Mouse (Mus musculus) 3T3-L1 (cell line): ENCODE data around the gene Stk26.

ENCODE experiments used
- DNase-seq: peaks from one replicate; pipeline ENCODE4 v3.0.0-alpha.2; 2015; ENCODE audit warnings: low read depth, low spot score

Stk26 gene

DNA sequence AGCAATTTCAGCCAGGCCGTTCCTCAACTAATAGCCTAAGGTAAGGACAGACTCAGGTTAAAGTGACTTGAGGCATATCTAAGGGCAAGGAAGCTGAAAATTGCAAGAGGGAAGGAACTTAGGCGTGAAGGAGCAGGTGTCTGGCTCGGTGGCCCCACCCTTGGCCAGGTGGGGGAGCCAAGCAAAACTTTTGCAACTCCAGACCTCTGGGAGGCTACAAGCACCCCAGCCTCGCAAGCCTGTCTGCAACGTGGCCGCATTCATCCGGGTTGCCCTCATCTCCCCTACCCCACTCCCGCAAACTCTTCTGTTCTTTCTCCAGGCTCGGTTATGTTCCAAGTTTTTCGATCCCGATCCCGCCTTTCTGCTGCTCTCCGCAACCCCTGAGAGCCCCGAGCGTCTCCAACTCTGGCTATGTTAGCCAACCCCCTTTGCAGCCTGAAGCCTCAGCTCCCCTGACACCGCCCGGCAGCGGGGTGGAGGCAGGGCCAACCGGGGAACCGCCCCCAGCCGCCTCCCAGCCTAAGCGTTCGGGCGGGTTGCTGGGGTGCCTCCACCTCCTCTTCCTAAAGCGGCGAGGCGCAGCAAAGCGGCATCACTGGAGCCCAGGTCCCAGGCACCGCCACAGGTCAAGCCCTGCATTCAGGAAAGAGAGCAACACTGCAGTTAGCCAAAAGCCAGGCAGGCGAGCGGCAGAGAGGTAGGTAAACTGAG, at the start of gene Stk26:
Gene Stk26 (plus strand): TSS at position 201 of the 714 bp plus-strand sequence.
- no peak for DNase-seq

DNA sequence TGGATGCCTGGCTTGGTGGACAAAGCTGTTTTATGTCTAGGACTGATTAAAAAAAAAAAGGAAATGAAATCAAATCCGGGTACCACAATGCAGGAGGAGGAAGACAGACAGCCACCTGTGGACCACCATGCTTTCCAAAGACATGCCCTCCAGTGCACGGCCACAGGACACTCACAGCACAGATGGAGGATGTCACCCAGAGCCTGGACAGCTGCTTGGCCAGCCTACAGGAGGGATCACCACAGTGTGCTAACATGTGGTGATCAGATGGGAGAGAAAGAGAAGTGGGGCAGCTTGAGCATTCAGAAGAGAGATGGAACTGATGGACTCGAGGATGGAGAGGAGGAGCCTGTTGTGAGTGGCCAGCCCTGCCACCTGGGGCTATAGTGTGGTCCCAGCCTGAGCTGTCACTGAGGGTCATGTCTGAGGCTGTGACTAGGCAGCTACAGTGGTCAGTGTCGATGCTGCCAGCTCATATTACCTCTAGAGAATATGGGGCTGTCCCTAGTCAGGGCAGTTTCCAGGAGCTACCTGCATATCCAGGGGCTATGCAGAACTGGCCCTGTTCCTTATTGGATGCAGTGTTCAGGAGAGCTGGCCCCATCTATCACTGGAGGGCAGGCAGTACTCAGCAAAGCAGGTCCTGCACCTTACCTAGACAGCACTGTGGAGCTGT, 47.7 kb upstream of the Stk26 start:
- no peak for DNase-seq

DNA sequence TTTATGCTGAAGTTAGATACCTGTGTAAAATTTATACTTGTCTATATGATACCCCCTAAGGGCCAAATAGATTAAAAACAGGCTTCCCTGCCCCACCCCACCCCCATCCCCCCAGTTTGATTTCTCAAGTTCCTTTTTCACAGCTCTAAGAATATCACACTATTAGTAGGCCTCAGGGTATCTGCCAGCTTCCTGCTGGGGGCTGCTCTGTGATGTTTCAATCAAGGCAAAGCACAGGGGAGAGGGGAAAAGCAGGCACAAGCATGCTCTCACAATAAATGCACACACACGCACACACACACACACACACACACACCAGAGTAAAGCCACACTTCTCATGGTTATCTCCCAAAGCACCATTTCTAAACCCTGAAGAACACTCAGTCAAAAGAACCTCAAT, 43.0 kb upstream of the Stk26 start:
- DNase-seq = no peak

DNA sequence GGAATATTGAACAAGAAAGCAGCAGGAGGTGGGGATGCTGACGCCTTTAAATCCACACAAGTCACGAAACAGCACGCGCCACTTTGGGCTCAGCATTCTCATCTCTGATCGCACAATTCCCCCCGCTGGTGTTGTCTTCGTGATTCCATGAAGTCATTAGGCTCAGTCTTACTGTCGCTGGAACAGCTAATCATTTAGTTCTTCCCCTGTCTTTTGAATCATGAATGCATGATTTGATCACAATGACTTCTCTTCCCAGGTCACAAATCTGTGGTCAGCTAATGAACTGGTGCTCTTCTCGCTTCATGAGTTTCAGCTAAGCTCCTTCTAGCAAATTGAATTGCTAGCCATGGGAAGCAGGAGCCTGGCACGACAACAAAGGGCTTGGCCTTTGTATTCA, 42.3 kb upstream of the Stk26 start:
- DNase-seq = no peak

DNA sequence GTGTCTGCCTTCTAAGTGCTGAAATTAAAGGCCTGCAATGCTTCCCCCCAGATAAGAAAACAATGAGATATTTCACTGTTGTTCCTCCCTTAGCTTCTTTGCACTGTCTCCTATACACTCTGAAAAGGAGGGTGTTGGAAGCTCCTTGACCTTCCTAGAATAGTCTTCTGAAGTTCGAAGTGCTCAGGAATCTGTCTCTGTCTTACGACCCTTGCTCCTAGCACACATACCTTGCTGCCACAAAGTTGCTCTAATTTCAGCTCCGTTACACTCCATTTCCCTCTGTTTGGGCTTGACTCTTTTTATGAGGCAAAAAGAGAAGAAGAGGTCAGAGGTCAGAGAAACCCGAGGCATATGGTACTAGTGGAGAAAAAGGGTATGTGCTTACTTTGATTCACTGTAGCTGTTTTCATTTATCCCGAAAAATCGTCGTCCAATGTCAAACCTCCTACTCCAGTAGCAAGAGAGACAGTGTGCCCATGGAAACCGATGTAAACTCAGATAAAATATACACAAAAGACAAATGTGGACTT, 41.1 kb upstream of the Stk26 start:
- no peak for DNase-seq

DNA sequence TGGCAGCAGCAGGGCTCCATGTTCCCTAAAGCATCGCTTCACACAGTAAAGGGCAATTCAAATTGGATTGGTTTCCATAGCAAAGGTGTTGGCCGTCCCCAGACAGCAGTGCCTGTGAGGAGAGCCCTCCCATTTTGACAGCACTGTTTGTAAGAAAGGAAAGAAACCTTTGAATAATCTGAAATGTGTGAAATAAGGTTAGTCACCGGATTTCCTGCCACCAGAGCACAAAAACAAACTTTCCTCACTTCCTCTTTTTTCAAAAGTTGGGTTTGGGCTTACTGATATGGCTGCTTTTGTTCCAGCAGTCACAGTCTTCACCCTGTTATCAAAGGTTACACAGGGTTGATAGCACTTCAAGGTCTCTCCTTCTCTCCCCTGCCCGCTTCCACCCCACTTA, 35.2 kb upstream of the Stk26 start:
- DNase-seq = no peak

DNA sequence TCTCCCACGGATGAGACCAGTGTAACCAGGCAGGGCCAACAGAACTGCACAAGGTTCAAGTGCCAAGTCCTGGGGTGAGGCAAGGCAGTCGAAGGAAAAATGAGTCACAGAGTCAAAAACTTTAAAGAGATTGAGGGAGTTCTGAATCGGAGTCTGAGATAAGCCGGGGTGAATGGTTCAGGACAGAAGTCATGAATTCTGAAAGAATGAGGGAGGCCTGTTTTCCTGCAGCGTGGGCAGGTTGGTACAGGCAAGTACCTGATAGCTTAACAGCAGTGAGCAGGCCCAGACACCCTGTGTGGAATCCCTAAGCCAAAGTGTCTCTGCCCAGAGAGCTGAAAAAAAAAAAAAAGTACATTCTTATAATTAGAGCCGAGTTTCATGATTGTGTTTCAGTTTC, 17.0 kb upstream of the Stk26 start:
- no peak for DNase-seq

DNA sequence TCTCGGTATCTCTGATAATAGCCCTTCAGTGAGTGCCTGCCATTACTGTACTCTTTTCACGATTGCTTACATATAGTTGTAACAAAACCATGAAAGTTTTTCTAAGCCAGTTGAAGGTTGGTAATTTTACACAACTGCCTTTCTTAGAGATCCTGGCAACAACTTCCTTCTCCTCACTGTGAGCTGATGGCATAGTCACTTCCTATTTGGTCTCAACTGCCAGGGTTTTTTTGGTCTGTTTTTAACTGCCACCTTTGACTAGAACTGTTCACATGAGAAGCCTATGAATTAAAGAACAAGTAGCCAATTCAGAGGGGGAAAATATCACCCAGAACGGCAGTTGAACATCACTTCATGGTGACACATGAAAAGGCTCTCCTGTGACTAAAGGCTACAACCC, 5.3 kb upstream of the Stk26 start:
- no peak for DNase-seq

DNA sequence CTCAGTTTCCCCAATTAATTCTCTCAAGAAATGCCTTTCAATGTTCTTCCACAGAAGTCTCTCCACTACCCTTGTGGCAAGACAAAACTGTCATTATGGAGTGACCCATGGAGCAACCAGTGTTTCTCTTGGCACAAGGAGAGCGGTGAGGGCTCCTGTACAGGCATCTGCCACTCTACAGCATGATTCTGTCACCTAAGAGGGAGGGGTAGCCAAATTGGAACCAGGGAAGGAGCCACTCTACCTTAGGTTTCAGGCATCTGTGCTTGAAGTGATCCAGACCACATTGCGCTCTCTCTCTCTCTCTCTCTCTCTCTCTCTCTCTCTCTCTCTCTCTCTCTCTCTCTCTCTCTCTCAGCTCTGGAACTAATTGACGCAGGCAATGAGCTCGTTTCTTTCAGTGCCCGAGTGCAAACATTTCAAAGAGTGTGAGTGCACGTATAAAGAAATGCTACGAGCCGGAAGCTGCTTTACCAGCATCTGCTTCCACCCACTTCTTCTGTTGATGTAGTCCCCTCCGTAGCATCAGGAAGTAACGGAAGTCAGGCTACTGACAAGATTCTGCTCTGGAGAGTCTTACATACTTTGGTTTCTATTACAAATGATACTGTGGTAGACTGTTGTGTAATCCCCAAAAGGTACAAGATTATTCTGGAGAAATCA, 4.7 kb upstream of the Stk26 start:
- no peak for DNase-seq

DNA sequence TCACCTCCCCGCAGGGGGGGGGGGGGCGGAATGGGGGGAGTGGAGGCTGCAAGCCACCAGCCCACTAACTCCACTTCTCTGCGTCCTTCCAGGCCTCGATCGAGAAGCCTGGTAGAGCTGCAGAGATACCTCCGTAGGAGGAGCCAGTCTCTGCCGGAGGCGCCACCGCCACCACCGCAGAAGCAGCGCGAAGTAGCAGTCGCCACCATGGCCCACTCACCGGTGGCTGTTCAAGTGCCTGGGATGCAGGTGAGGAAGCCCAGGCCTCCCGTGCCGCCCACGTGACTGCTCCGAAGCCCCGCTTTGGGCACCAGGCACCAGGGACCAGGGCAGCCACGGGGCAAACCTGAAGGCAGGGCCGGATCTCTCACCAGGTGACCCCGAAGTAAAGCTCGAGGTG, 740 bp downstream of the Stk26 start:
- no peak for DNase-seq

DNA sequence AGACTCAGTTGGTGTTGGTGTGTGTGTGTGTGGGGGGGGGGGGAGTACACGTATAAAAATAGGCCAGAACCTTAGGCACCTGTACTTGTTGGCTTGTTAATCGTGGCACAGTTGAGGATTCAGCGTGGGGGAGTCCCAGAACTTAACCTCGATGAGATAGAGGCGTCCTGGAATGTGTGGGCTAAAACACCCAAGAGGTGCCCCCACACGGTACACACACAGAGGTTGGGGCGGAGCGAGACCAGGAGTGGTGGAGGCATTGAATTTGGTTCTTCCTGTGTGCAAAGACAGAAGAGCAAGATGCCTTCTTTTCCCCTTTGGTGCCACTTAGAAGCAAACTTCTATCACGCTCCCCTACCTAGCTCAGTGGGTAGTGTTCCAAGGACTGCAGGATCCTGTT, 1.2 kb downstream of the Stk26 start:
- DNase-seq = no peak

DNA sequence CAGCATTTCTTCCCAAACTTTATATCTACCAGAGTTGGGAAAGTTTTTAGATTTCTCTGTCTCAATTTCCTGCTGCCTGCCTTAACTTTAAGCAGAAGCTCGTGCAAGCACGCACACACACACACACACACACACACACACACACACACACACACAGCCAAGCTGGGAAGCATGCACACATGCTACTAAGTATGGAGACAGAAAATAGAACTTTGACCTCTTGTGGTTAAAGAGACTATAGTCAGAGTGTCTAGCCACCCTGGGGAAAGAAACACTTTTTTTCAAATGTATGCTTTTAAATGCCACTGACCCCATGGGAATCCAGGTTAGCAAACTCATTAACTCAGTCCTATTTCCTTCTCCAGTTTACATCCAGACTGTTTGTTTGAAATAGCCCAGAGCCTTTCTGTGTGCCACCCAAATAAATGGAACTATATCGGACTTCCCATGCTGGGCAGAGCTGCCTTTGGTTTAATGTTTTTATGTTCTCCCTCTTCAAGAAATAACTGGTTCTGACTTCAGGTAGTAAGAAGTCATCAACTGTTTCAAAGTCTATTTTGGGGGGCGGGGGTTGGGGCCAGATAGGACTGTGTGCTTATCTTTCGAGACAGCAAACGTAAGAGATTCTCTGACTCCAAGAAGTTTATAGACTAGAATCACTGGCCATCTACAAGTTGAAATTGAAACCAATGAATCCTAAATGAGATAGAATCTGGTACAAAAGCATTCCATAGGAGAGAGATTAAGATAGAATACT, 9.8 kb downstream of the Stk26 start:
- DNase-seq = peak; percentile 1

DNA sequence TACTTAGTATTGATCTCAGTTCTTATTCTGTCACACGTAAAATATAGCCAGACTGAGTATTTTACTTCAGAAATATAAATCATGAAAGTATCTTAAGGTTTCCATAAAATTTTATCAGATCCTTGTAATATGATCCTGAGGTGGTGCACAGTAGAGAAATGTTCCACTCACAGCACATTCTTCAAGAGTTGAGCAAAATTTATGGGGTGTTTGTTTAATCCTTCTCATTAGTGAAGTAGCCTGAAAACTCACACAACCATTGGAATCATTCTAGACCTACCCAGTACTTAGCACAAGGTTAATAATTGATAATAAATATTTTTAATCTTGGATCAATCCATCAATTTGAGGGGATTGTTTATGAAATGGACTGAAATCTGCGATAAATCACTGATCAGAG, 22.9 kb downstream of the Stk26 start:
- DNase-seq = no peak

DNA sequence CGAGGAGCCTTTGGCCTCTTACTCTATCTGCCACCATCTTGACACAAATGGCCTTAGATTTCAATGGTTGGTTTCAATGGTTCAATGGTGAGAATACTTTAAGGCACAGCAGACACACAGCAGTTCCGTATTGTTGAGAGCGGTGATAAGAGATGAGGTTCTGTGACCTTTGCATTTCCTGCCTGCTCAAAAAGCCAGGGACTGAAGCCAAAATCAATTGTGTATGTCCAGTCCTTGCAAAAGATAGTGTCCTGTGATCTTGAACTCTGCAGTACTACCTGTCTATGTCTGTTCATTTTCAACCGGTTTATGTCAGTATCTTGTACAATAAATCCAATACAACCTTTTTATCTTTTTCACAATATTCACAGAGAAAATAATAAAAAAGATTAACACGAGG, 23.9 kb downstream of the Stk26 start:
- DNase-seq = no peak

DNA sequence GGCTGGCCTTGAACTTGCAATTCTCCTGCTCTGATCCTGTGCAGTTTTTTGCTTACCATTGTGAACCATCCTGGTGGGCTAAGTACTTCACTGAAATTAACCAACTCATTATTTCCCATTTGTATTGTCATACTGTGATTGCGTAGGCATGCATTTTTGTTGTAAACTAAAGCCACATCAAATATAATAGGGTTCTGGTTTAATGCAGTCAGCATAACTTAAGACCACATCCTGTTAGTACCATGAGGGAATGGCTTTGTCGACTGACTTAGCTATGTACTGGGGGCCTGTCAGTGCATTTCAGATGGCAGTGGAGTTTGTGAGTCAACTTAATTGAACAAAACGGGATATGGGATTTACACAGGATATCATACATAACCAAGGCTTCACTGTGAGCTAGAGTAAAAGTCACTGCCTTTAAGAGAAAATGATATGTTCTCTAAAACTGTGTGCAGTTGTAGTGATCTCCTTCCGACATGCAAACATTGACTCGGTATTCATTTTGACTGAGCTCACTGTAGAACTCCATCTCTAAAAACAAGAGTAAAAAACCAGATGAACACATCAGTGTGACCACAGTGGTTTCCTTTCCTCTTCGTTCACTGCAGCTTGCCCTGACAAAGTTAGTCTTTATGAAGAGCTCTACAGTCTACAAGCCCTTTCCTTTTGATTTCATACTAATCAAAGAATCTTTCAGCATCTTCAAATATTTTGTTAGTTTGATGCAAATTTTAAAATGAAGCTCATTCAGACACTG, 33.6 kb downstream of the Stk26 start:
- DNase-seq = no peak

DNA sequence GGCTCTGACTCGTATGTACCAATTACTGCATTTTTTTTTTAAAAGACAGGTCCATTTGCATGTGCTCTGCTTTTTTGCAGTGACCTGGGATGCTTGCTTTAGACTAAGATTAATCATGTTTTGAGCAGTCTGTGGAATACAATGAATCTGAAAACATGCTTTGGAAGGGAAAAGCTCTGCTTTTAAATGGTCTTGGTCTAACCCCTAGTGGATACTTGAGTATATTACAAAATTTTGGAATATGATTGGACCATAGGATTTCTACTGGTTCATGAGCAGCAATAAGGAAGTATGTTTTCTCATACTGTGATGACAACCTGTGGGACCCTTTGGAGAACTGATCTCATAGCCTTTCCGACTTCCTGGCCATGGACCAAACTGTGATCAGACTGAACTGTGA, 47.2 kb downstream of the Stk26 start:
- peak; percentile 29 for DNase-seq

DNA sequence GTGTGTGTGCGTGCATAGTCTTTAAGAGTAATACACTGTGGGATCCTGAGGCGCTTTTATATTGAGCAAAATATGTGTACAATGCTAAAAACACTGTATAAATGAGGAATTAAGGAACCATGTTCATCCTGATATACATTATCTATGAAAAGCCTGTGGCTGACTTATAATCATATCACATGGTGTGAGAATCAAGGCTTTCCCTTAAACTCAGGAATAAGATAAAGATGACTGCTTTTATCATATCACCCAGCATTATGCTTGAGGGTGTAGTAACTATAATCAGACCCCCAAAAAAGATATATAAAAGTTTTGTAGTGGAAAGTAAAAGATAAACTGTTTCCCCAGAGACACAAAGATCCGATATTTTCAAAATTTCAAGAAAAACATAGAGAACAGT, 62.6 kb downstream of the Stk26 start:
- no peak for DNase-seq

DNA sequence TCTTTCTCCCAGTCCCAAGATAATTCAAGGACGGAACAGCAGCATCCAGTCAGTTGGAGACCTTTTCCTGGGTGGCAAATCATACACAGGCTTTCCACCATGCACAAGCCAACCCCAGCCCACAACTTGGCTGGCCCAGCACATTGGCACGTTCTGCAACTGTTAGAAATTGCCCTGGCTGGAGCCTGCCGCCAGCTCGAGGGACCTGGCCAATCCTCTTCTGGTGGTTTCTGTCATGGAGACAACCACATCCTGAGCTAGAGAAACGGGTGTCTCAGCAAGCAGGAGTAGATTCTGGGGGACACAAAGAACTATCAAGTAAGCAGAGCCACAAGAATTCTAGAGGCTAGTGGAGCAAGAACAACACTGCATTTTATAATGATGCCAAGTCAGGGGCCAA, 69.1 kb downstream of the Stk26 start:
- no peak for DNase-seq

DNA sequence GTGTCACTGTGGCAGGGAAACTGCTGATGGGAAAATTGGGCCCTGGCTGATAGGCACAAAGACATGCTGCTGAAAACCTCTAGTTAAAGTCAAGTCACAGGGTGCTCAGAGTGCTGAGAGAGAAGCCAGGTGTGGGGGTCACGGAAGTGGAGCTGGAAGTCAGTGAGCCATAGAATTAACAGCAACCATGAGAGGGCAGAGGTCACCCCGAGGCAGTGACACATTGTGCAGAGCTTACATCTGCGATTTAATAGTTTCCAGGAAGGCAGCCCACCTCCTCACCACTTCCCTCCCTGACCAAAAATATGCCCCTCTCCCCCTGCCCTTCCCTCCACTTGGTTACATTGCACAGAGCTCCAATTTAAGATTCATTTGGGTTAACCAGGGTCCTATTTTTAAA, 76.5 kb downstream of the Stk26 start:
- DNase-seq = no peak

DNA sequence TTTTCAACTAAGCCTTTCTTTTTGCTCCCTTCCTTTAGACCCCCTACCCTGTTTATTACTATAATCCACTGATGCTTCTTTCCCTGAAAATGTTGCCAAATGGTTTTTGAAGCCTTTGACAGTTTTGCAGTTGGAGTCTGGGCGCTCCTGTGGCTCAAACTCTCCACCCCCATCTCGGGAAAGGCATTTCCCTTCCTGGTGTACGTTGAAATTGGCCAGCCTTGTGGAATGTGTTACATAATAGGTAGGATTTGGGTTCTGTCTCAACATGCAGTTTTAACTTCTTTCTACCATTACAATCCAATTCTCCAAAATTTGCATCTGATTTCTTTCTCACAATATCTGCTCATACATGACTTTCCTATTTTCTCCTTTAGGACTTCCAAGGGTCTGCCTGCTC, 77.9 kb downstream of the Stk26 start:
- no peak for DNase-seq

DNA sequence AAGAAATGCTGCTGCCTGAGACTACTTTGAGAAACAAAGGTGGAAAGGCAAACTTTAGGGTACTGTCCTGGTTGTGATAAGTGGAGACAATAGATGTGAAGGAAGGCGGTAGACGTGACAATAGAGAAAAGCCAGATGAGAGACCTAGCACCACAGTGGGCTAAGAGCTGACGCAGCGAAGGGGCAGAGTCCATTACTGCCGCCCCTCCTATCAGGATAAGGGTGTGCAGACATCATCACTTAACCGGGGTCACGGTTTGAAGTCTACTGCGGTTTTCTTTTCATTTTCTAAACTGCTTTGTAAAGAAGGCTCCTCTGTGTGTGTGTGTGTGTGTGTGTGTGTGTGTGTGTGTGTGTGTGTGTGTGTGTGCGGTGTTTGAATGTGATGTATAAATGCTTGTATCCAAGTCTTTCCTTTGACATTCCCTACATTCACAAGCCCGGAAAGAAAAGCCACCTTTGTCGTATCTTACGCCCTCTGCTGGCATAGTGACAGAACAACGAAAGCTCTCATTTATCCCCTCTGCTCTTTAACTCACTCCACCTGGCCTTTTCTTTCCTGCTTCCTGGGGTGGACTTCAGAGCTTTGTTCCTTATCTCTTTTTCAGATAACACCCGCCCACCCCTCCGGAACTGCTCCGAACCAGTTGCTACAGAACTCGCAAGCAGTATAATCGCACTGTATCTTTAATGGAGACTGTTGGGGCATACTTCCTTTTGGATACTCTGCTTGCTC, 84.0 kb downstream of the Stk26 start:
- DNase-seq = peak; percentile 10
